Mouse (Mus musculus) stomach, postnatal 0 days (tissue): ENCODE data around the gene Usb1.

ENCODE experiments used
- CTCF ChIP-seq: IDR thresholded peaks from 2 replicates; pipeline ENCODE4 v1.5.1; 2016; ENCODE audit warnings: antibody characterized with exemption, low read depth, mild to moderate bottlenecking, moderate library complexity
- EP300 ChIP-seq: optimal IDR thresholded peaks from 2 replicates; pipeline ENCODE3; 2016; ENCODE audit warnings: antibody characterized with exemption

DNA sequence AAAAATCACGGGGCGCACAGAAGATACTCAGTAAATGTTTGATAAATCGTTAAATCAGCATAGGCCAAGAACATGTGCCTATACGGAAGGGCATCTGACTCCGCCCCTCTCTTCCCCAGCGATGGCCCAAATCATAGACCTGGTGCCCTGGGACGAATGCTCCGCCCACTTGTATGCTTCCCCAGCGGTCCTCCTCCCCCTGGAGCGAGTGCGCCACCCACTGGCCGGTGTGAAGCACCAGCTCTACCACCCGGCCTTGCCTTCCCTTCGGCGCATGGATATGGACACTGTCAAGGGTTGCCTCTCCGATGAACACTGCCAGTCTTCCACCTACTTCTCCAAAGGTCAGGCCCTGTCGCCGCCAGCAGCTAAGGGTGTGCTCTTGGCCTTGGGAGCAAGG, 19.2 kb upstream of the Usb1 start:
- peak; percentile 61 for TF ChIP-seq CTCF
- TF ChIP-seq EP300: no peak
